Mouse (Mus musculus): ENCODE measurements around the gene Gna12.

Gna12 gene

DNA sequence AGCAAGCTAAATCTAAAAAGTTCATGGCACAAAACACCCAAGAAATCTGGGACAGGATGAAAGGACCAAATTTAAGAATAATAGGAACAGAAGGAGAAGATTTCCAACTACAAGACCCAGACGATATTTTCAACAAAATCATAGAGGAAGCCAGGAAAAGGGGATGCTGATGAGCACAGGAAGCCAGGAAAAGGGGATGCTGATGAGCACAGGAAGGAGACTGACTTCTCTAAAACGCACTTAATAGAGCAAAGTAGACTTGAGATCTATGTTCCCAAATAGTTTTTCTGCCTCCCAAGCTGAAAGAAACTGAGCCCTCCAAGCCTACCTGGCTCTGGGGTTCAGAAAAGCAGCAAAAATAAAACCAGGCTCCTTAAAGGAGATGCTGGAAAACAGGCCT, 2.8 kb downstream of the Gna12 start:
- no peak for DNase-seq (ENCODE audit: low spot score)

DNA sequence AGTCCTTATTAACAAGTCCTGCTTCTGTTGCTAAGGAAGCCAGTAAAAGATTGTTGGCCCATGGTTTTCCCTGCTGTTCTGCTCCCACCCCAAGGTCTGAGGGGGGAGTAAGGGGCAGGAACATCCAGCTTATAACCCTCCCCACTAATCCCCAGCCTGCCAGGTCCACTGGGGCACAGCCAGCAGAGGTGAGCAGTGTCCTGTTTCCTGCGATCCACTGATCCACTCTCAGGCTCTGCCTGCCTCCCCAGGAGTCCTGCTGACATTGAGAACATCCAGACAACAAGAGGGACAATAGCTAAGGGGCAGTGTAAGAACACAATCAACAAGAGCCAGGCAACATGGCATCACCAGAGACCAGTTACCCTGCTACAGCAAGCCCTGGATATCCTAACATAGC, 3.4 kb downstream of the Gna12 start:
- no peak for DNase-seq (ENCODE audit: low spot score)

DNA sequence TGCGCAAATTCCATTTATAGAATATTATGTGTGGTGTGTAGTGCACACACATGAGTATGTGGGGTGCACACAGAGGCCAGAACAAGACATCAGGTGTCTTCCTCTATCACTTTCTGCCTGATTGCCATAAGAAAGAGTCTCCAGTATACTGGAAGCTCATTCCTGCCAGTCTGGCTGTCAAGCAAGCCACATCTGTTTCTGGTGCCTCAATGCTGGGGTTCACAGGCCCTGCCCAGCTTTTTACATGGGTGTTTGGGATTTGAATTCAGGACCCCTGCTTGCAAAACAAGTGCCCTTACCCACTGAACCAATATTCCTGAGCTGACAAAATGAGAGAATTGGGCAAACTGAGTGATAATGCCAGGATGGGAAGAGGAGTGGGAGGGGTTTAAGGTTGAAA, 4.1 kb downstream of the Gna12 start:
- DNase-seq (ENCODE audit: low spot score): no peak

GRCm38 (mm10) chr5:140824126-140824525, 6.1 kb downstream of the Gna12 start:
- no peak for DNase-seq (ENCODE audit: low spot score)

DNA sequence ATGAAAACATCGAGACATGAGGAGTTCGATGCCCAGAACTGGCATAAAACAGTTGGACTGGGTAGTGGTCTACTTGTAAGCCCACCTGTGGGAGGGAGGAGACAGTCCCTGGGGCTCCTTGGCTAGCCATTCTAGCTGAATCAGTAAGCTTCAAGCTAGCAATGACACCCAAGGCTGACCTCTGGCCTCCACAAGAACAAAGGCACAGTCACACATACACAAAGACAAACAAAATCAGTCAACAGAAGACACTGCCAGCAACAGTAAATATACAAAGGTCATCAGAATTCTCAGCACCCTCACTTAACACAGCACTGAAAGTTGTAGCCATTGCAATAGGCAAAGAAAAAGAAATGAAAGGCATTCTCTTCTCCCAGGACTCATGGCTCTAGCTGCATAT, 6.8 kb downstream of the Gna12 start:
- peak; percentile 62 for DNase-seq (ENCODE audit: low spot score)

GRCm38 (mm10) chr5:140821951-140822350, 8.3 kb downstream of the Gna12 start:
- DNase-seq (ENCODE audit: low spot score): no peak

DNA sequence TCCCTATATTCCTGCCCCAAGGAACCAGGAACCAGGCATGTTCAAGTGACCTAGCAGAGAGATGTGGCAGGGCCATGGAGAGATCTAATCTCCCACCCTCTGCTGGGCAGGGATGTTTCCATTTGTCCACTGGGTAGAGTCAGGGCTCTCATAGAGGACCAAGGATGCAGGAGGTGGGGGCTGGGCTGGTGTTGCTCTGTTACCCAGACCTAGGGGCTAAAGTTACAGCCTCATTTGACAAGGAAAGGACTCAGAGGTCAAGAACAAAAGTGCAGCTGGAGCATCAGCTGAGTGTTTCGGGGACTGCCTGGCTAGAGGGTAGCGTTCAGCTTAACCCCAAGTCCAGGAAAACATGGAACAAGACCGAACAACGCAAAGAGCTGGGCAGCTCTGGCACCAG, 9.7 kb downstream of the Gna12 start:
- DNase-seq (ENCODE audit: low spot score): no peak

DNA sequence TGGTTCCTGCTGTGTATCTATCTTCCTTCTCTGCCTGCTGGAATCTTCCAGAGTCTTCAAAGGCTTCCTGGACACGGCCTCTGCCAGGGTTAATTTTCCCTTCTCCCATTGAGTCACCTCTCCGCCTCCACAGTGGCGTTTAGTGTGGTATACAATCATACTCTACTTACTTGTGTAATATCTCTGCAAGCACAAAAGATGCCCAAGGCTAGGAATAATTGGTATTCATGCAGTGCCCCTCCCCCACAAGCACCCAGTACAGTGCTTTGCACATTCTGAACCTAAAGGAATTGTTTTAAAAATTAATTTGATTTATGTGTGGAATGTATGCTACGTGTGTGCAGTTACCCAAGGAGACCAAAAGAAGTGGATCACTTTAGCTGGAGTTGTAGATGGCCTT, 10.6 kb downstream of the Gna12 start:
- DNase-seq (ENCODE audit: low spot score): no peak

DNA sequence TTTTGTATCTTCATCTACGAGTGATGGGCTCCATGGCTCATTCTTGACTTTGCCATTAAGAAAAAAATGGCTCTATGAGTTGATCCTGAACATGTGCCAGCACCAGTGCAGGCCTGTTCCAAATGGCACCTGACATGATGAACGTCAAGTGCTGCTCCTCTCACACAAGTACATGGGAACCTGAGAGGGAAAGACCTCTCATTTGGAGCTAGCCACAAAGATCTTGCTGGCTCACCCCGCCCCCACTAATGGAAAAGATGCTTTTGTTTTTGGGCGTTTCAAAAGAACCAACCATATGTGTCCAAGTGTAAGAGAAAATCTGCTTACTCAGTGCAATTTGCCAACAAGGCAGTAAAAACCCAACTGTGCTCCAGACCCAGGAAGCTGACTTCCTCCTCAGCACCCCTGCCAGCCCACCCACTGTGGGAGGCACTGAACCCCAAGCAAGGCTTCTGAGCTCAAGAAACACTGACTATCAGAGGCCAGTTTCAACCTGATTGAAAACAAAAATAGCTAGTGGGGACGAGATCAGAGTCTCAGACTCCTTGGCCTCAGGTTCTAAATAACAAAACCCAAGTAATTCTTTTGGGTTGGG, 11.7 kb downstream of the Gna12 start:
- DNase-seq (ENCODE audit: low spot score): no peak

DNA sequence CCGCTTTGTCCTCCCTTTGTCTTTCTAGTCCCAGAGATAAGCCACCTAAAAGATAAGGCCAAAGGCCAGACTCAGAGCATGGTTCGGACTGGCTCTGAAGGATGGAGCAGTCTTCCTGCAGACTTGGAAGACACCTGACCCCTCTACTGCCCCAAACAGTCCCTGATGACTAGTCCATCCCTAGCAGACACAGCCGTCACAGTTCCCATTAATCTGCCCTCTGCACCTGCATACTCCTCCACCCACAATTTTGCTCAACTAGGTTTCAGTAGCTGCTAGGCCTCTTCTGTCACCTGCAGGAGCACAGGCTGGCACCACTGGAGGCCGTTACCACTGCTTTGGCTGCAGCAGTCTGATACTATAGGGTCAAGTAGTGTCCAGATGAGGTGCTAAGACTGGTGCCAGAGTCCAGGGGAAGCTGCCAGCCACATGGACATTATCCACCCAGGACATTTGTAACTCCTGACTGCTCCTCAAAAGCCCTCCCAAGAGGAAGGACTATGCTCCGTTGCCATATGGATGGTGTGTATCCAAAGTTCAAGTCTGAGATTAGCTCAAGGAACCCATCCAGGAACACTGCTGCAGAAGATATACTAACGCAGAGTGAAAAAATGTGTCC, 13.2 kb downstream of the Gna12 start:
- DNase-seq (ENCODE audit: low spot score): no peak

DNA sequence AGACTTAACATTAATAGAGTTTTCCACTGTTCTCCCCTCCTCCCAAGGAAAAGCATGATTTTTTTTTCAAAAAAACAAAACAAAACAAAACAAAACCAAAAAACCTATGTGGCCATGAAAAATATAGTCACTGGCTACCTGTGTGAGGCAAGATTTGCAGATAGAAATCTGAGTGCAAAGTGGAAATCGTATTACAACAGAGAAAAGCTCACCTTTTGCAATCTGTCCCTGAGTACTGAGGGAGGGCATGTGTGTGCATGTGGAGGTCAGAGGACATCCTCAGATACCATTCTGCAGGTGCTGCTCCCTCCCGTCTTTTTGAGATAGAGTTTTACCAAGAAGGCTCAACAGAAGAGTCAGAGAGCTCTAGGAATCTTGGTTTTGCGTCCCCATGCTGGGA, 14.2 kb downstream of the Gna12 start:
- DNase-seq (ENCODE audit: low spot score): no peak

- no peak for DNase-seq (ENCODE audit: low spot score)
These were observed 15.0 kb downstream of the Gna12 start for GRCm38 (mm10) chr5:140815059-140815728.

- DNase-seq (ENCODE audit: low spot score): no peak
These were observed 15.8 kb downstream of the Gna12 start for GRCm38 (mm10) chr5:140814403-140814802.

DNA sequence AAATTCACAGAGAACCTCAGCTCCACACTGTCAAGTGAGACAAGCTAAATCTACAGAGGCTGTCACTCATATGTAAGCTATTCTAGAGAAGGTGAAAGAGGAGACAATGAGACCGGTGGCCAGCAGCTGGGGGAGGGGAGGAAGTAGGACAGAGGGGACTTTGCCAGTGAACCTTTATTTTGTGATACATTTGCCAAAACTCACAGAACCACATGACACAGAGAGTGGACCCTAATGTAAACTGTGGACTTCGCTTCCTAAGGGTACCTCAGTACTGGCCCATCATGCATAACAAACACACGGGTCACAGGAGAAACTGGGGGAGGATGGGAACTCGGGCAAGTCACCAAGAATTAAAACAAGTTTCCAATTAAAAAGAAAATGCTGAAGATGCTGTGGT, 17.5 kb downstream of the Gna12 start:
- no peak for DNase-seq (ENCODE audit: low spot score)

DNA sequence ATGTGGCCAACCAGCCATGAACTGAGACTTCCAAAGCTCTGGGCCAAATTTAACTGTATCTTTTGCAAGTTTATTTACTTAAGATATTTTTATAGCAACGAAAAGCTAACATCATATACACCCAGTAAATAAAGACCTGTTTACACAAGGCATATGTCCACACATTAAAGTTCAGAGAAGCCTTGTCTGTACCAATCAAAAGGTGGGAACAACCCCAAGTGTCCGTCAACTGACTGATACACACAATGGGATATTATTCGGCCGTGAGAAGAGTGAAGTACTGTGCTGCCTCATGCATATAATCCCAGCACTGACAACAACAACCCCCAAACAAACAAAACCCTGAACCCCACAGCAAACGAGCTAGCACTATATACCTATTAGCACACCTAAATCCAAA, 18.2 kb downstream of the Gna12 start:
- no peak for DNase-seq (ENCODE audit: low spot score)

- DNase-seq (ENCODE audit: low spot score): no peak
These were observed 18.8 kb downstream of the Gna12 start for GRCm38 (mm10) chr5:140811390-140811789.

- DNase-seq (ENCODE audit: low spot score): no peak
These were observed 23.3 kb downstream of the Gna12 start for GRCm38 (mm10) chr5:140806939-140807338.

- DNase-seq (ENCODE audit: low spot score): no peak
These were observed 24.0 kb downstream of the Gna12 start for GRCm38 (mm10) chr5:140806252-140806651.

- DNase-seq (ENCODE audit: low spot score): peak; percentile 53
These were observed 28.4 kb downstream of the Gna12 start for GRCm38 (mm10) chr5:140801782-140802181.

DNA sequence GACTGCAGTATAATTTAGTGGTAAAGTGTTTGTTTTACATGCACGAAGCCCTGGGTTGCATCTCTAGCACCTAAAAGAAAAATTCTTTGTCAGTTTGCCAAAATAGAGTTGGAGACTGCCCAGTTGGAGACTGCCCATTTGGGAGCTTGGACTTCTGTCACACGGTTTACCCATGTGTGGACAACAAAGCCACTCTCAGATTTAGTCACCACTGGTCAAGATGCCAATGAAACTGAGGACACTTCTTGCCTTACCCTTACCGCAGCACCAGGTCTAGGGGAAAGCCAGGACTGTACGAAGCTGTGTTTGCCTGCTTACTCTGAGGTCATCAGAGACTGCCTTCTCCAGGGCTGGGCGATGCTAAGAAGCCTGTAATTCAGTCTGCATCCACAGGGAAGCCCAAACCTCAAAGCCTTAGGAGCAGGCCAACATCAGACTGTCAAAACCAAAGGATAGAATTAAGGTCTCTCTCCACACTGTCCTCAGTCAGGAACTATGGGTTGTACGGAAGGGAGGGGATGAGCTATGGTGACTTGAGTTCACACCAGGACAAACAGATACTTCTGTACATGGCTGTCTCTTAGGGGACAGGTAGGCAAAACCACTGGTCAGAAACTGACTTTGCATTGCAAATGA, 29.8 kb downstream of the Gna12 start:
- peak; percentile 85 for DNase-seq (ENCODE audit: low spot score)

DNA sequence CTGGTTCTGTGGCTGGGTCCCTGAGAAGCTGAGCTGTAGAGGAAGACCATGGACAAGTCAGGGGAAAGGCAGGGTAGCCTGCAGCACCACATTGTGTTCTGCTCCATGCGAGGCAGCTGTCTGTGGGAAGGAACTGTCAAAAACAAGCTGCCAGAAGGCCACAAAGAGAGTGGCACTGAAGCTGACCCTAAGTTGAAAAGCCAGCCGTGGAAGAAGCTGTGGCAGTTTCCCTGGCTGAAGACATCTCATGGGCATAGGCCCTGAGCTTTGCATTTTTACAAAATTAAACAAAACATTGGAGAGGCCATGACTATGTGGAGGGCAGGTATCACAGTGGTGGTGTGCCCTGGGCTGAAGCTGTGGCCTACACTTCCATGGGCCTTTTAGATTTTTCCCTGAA, 31.0 kb downstream of the Gna12 start:
- DNase-seq (ENCODE audit: low spot score): no peak

DNA sequence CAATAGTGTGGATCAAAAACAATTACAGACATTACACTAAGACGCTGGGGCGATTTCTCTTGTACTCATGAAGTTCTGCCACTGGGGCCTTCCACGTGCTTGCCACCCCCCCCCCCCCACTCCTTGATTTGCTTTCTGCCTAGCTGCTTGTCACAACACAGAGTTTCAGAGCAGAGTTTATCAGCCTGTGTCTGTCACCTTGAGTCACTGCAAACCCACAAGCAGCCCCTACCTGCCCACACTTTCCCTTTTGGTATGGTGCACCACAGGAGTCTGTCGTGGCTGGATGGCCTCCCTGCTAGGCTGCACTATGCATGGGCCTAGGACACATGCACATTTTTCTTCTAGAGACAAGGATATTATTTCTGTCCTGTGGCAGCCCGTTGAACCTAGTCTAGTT, 31.5 kb downstream of the Gna12 start:
- DNase-seq (ENCODE audit: low spot score): no peak

DNA sequence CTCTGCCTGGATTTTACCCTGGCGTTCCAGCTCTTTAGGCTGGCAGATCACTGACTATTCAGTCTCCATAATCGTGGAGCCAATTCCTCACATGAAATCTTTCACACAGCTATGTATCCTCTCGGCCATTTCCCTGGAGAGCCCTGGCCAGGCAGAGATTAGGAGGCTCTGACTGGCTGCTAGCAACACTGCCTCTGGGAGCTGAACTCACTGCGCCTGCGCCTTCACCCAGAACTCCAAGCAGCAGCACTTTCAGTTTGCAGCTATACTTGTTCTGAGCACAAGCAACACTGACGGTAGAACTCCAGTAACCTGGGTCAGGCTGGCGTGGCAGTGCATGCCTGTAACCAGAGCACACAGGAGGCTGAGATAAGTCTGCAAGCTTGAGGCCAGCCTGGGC, 32.1 kb downstream of the Gna12 start:
- DNase-seq (ENCODE audit: low spot score): peak; percentile 60
